Mouse (Mus musculus): ENCODE data around the gene Snph. TPM values are rescaled to one million over a fixed set of nuclear protein-coding genes. Genes with fewer than 3 reads are reported as not detected.

Gene Snph
- polyA plus RNA-seq, 1 experiment from 2014 or later: 21.6 TPM

GRCm38 (mm10) chr2:151542323-151543062 is 89.9 kb downstream of the Snph start, which contains the start of gene Fkbp1a:
TSS of gene Fkbp1a (plus strand) at chr2:151542483.
- Histone ChIP-seq H3K9ac (ENCODE audit: low read depth, low read length) (peak within 1 kb of the TSS; percentile 96), H3K4me1 (ENCODE audit: control insufficient read depth, insufficient read depth, low read length) (peaks cover 34% of the 10 kb centered on the region), H3K4me2 (ENCODE audit: low read length) (peak within 1 kb of the TSS; percentile 91), H3K27me3 (ENCODE audit: control insufficient read depth, insufficient read depth, low read depth, low read length) (no peaks in the 10 kb centered on the region), H3K9me3 (replicated peaks; ENCODE audit: control insufficient read depth, low read length, poor library complexity, severe bottlenecking) (no peaks in the 10 kb centered on the region), H3K27ac (ENCODE audit: low read length) (peak within 1 kb of the TSS; percentile 90), H3K4me3 (ENCODE audit: low read depth, low read length) (peak within 1 kb of the TSS; percentile 82), H3K36me3 (ENCODE audit: control insufficient read depth, insufficient read depth, low read length) (peaks cover 4% of the 10 kb centered on the region; the same call in 1 of the 2 replicates)
- WGBS: 0% methylated on average over 78 of the region's 93 CpGs
- ATAC-seq: peak; percentile 97

Other genes starting within 250 kb of the Snph start
- not detected in 2 replicates for gene 4921509C19Rik, start 156.4 kb downstream of the Snph start, polyA plus RNA-seq (2015; fragmentation: Nextera tagmentation; extraction: Ambion mirVana)
- 291 and 304 TPM in 2 replicates for gene Nsfl1c, start 138.4 kb downstream of the Snph start, polyA plus RNA-seq (2015; fragmentation: Nextera tagmentation; extraction: Ambion mirVana)
- gene Fkbp1a, start 90.1 kb downstream of the Snph start, polyA plus RNA-seq (2015; fragmentation: Nextera tagmentation; extraction: Ambion mirVana): 568 and 608 TPM in 2 replicates
- 0.98 and 1.1 TPM in 2 replicates for gene Sdcbp2, start 60.0 kb downstream of the Snph start, polyA plus RNA-seq (2015; fragmentation: Nextera tagmentation; extraction: Ambion mirVana)
- gene Rad21l, start 35.9 kb upstream of the Snph start, polyA plus RNA-seq (2015; fragmentation: Nextera tagmentation; extraction: Ambion mirVana): 0.34 and 0.36 TPM in 2 replicates
- 28.8 and 30.8 TPM in 2 replicates for gene Tmem74b, start 69.4 kb upstream of the Snph start, polyA plus RNA-seq (2015; fragmentation: Nextera tagmentation; extraction: Ambion mirVana)
- 64.0 and 66.5 TPM in 2 replicates for gene Psmf1, start 111.6 kb upstream of the Snph start, polyA plus RNA-seq (2015; fragmentation: Nextera tagmentation; extraction: Ambion mirVana)
- gene Rspo4, start 210.3 kb upstream of the Snph start, polyA plus RNA-seq (2015; fragmentation: Nextera tagmentation; extraction: Ambion mirVana): 0.20 and 0.51 TPM in 2 replicates